Mouse (Mus musculus) heart, adult 2 months (tissue): ENCODE measurements around the gene Gm21477. TPM values are rescaled to one million over a fixed set of nuclear protein-coding genes. Genes with fewer than 3 reads are reported as not detected.
"Not testable (repeated sequence)": the region's sequence is repeated elsewhere in the genome, so short reads cannot be mapped to it uniquely, and the experiment has no call there.

Experiments used
- DNase-seq, 2 experiments: peaks; one replicate each; pipeline ENCODE4 v3.0.0; 2021
- H3K27ac ChIP-seq: fragments of 200-600 bp; 2 replicates; pipeline ENCODE4 v1.8.1; 2022
- H3K27me3 ChIP-seq: fragments of 200-500 bp; 2 replicates; pipeline ENCODE4 v1.6.1; 2012; ENCODE audit warnings: mild to moderate bottlenecking, low read length, inconsistent platforms, mixed read lengths; ENCODE audit not compliant: control insufficient read depth, insufficient read depth
- H3K36me3 ChIP-seq: fragments of 200-500 bp; 2 replicates; pipeline ENCODE4 v1.6.1; 2012; ENCODE audit warnings: low read length, inconsistent platforms; ENCODE audit not compliant: control insufficient read depth, insufficient read depth
- H3K4me1 ChIP-seq: fragments of 200-500 bp; 2 replicates; pipeline ENCODE4 v1.6.1; 2011; ENCODE audit warnings: low read length; ENCODE audit not compliant: control insufficient read depth, insufficient read depth
- H3K4me3 ChIP-seq: fragments of 200-600 bp; 2 replicates; pipeline ENCODE4 v1.8.1; 2022
- H3K79me2 ChIP-seq: fragments of 200-500 bp; replicated peaks from 2 replicates; pipeline ENCODE4 v1.6.1; 2012; ENCODE audit warnings: mild to moderate bottlenecking, inconsistent platforms, low read length, moderate library complexity, mixed read lengths; ENCODE audit not compliant: control insufficient read depth, insufficient read depth
- H3K9ac ChIP-seq: fragments of 200-500 bp; 2 replicates; pipeline ENCODE4 v1.6.1; 2012; ENCODE audit warnings: low read depth, mild to moderate bottlenecking, control low read depth, inconsistent platforms, low read length, mixed read lengths
- WGBS: fragments of 180-500 bp; shearing (Covaris S2); methylation state at CpG from one replicate; pipeline ENCODE4 v1.1.7; 2018; 5-methylcytosine and 5-hydroxymethylcytosine counted together
- intact Hi-C: fragments of 180-260 bp; cut with DNase I; formaldehyde crosslinking; loops from one replicate; pipeline ENCODE4 v1.15.1; 2025
- long read RNA-seq: library from polyadenylated mRNA; stranded (forward); transcript quantifications from one replicate; pipeline ENCODE4 v2.0.0, GENCODE M21; 2021
- polyA plus RNA-seq: library from polyadenylated mRNA; depleted of rRNA; stranded (reverse); fragments of >200 nt; gene quantifications from 2 replicates; pipeline ENCODE4 v1.2.3, GENCODE M21; 2012; rRNA removed
- total RNA-seq, 2 experiments: library from RNA; stranded (reverse); gene quantifications; 2 replicates each; pipeline ENCODE4 v1.2.3; 2021

The Gm21477 gene
- total RNA-seq (not detected), polyA plus RNA-seq (not detected in 2 replicates)
- long read RNA-seq = 0 reads

DNA sequence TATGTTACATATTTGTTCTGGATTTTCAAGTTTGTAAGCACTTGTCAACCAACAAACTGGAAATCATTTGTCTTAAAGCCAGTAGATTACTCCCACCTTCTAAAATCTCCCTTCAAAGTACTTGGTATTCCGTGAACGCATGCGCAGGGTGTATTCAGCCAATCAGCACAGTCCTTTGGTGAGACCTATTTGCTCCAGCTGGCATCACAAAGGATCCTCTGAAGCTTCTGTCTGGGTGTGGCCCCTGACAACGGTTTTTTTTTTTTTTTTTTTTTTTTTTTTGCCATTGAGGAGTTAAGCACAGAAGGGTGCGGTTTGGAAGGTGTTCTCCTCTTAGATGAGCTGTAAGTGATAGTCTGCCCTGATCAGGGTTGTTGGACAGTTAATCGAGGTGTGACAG is at the start of gene Gm21477:
Gm21477 (plus strand) TSS at position 301 of the 400 bp plus-strand sequence.
- H3K36me3 ChIP-seq, DNase-seq, H3K4me3 ChIP-seq, H3K79me2 ChIP-seq, H3K4me1 ChIP-seq, H3K27me3 ChIP-seq, H3K27ac ChIP-seq, intact Hi-C loops, H3K9ac ChIP-seq: not testable (repeated sequence)
- no CpG with 5 or more reads among the region's 6 CpGs for WGBS
